Mouse (Mus musculus) neural tube, embryonic 10.5 days (tissue): Measurements from ENCODE around the gene Mtfr2.

ENCODE experiments used
- DNase-seq: peaks from one replicate; pipeline ENCODE4 v3.0.0-alpha.2; 2017; ENCODE audit warnings: low spot score; ENCODE audit errors: extremely low spot score

The Mtfr2 gene

GRCm38 (mm10) chr10:20347285-20348214, at the start of gene Mtfr2:
TSS of gene Mtfr2 (plus strand) at chr10:20347770.
- peak; percentile 93 for DNase-seq

- DNase-seq, result no peak
Observed at GRCm38 (mm10) chr10:20298152-20298920, 49.2 kb upstream of the Mtfr2 start.

DNA sequence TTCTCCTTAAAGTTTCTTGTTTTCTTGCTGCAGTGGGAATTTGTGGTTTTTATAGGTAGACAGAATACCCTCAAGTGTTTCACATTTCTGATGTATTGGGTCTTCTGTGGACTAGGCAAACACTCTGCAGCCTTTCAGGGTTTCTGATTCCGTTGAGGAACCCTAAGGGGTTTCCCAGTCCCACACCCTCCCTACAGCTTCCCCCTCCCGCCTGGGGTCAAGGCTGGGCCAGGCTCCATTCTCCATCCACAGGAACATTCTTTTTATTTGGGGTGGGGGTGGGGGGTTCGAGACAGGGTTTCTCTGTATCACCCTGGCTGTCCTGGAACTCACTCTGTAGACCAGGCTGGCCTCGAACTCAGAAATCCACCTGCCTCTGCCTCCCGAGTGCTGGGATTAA, 48.5 kb upstream of the Mtfr2 start:
- no peak for DNase-seq

DNA sequence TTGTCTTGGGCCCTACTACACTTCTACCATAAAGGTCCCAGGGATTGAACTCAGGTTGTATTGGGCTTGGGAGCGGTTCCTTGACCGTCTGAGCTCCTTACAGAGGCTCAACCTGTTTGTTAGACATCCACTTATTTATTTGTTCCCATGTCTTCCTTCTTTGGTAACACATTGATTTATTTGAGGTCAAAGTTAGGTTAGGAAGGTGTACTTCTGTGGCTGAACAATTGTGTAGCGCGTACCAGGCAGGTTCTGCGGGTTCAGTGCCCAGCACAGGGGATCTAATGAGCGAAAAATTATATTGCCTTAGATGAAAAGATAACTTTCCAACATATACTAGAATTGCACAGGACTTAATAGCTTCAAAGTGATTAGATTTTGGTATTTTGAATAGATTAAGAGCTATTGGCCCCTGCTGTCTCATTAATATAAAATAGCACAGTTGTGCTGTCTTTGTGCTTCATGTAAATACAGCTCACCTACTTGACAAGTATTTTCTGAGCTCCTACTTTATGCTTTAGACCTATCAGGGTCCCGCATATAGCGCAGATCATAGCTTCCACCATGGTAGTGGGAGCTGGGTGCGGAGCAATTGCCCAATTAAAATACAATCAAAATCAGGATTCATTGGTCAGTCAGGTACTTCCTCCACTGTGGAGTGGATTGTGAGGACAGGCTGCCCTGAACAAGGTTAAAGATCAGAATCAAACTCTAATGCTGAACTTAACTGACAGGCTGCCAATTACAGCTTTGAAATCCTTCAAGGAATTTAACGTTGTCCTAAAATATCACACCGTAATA, 36.4 kb upstream of the Mtfr2 start:
- peak; percentile 25 for DNase-seq

DNA sequence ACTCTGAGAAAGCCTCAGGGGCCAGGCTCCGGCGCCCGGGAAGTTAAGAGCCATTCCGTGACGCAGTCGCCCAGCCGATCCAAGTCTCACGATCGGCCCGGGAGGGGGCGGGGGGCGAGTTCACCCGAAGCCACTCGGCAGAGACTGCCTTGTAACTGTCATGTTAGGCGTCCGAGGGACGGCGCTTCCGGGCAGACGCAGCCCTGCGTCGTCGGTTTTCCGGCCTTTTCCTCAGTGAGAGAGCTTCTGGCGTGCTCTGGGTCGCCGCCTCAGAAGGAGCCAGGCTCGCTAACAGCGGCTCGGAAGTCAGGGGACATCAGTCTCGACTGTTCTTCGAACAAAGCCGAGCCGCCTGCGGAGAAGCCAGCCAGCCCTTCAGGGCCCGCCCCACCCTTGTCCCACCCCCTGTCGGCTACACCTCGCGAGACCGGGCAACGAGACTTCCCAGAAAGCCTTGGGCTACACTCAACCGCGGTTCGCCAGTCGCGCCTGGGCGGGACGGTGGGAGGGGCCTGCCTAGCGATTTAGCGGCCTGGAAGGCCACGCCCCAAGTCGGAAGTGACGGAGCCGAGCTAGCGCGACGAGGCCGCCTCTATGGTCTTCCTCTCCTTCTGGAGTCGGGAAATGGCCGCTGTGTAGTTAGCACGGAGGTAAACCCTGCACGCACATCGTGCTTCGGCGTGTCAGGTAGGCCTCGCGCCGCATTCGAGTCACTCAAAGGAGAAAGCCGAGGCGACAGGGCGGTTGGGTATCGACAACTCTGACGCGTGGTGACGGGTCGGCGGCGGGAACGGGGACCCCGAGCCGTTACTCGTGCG, 35.4 kb upstream of the Mtfr2 start, which contains the start of gene Bclaf1:
TSS of gene Bclaf1 (plus strand) at position 552 of the 818 bp plus-strand sequence.
- DNase-seq, result peak; percentile 100

DNA sequence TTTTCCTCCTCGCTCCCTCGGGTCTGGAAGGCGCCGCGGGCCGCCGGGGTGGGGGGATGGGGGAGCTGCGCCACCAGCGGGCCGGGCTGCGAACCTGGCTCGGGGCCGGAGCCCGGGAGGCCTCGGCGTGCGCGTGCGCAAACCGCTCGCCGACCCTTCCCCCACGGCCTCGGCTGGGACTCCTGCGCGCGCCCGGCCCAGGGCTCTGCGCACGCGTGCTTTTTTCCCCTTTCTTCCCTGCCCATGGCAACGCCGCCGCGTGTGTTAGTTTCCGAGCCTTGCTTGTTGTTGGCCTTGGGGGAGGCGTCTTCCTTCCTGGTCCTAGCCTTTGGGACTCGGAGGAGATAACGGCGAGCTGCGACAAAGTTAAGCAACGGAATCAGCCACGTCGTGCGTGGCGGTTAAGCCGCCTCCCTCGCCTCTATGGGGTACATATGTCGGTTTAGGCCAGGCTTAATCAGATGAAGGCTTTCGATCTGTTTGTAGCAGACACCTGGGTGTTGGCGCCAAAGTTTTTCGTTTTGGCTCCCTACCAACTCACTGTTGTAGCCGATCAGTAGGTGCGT, 34.8 kb upstream of the Mtfr2 start:
- peak; percentile 87 for DNase-seq

GRCm38 (mm10) chr10:20313447-20313846, 34.1 kb upstream of the Mtfr2 start:
- no peak for DNase-seq

DNA sequence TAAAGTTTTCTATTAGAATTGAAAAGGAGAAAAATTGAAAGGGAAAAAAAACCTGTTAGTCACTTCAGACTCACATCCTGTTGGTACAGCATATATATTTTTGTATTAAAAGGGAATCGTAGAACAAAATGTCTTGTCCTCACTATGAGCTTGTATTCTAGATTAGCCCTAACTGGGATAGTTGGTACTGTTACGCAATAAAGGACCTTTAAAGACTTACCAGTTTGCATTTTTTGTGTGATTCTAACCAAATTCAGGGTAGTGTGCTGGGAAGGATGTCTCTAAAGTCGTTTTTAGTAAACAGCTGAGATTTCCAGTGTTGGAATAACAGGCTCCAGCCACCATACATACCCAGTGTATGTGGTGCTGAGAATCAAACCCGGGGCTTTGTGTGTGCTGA, 33.6 kb upstream of the Mtfr2 start:
- no peak for DNase-seq

GRCm38 (mm10) chr10:20314797-20315196, 32.8 kb upstream of the Mtfr2 start:
- no peak for DNase-seq

- no peak for DNase-seq
Observed at GRCm38 (mm10) chr10:20317466-20317865, 30.1 kb upstream of the Mtfr2 start.

GRCm38 (mm10) chr10:20326226-20326625, 21.3 kb upstream of the Mtfr2 start:
- no peak for DNase-seq

DNA sequence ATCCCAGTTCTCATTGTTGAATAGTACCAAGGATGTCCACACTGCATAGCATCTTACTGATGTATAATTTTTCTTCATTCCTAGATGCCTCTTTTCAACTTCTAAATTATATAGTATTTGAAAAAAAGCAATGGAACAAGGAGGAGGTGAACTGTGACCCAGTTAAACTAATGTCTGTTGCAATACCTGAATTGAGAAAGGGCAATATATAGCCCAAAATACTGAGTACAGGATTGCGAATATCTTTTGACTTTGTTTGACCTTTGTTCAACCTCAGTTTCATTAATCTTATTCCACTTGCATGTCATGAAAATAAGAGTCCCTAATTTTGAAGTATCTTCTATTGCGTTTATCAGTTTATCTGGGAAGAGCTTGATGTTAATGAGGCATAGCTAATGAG, 16.3 kb upstream of the Mtfr2 start:
- no peak for DNase-seq

GRCm38 (mm10) chr10:20337872-20338271, 9.7 kb upstream of the Mtfr2 start:
- DNase-seq, result no peak

DNA sequence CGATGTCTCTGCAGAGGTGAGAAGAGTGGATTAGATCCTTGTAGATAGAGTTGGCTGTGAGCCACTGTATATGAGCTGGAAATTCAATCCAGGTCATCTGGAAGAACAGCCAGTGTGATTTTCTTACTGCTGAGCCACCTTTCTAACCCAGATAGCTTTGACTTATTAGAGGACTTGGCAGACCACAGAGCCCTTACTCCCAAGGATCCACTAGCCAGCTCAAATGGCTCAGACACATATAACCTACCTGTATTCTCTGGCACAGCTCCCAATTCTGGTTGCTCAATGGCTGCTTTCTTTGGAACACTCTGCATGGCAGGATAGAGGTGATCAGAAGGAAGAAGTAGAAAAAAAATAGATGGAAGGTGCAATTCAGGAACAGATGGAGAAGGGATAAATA, 1.8 kb upstream of the Mtfr2 start:
- no peak for DNase-seq

DNA sequence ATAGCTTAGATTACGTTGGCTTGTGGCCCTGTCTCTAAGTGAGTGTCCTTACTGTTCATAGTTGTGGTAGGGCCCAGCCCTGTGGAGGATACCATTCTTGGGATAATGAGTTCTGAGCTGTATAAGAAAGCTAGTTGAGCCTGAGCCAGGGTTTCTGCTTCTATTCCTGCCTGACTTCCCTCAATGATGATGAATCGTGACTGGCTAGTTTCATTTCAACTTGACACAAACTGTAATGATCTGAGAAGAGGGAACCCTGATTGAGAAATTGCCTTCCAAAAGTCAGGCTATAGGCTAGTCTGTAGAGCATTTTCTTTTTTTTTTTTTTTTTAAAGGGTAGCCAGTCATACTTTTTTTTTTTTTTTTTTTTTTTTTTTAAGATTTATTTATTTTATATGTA, 1.3 kb downstream of the Mtfr2 start:
- no peak for DNase-seq

DNA sequence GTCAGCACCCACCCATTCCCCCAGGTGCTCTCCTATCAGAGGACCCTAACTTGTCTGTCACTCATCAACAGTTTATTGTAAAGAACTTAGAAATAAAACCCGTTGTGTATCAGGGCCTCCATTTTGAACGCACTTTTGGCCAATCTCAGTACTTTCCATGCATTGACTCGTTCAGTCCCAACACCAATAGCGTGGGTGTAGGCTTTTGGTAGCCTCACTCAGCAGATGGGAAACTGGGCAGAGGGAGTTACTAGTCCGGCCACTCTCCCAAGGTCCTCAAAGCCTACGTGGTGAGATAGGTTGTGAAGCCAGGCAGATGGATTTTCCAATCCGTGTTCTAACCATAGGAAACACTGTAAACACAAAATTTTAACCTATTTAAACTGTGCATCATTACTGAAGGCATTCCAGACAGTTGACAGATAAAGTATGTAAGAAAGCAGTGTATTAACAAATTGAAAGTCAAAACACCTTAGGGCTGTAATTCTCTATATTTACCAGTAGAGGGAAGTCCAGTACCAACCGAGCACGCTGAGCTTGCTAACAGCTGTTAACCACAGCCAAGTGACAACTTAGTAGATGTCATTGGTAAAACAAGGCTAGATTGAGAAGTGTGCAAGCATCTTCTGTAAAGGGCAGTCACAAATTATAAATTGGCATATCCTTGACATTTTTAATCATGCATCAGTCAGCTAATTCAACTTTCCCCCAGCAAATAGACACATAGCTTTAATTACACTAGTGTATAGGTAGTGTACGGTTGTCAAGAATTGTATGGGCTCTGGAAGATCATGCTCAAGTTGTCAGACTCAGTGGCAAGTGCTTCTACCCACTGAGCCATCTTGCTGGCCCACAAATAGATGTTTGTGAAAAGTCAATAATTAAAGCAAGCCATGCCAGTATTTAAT, 14.2 kb downstream of the Mtfr2 start:
- no peak for DNase-seq

- DNase-seq, result no peak
Observed at GRCm38 (mm10) chr10:20362450-20363118, 15.0 kb downstream of the Mtfr2 start.

DNA sequence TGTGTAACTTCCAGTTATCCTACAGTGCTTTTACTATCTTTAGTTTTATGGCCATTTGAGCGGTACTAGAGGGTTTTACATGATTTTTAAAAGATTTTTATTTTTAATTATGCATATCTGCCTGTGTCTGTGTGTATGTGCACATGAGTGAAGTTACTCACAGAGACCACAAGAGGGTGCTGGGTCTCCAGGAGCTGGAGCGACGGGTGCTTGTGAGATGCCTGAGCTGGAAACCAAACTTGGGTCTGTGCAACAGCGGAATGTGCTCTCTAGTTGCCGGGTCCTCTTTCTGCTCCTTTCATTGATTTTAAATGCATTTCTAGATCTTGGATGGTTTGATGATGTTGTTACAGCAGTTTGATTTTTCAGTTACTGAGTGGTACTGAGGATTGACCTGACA, 24.5 kb downstream of the Mtfr2 start:
- no peak for DNase-seq

DNA sequence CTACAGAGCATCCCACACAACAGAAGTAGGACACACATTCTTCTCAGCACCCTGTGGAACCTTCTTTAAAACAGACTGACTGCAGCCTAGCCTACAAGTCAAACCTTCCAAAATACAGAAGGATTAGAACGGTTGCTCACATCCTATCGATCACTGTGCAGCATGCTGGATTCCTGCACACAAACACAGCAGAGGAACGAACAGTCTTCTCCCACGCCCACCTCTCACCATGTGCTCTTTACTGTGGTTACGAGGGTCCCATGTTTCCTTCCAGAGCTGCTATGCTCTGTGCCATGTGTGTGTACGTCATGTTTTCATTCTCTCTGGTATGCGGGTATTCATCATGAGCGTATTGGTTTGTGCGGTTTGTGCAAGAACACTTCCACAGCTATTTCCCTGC, 30.1 kb downstream of the Mtfr2 start:
- no peak for DNase-seq
